Mouse (Mus musculus) liver, embryonic 15.5 days (tissue): ENCODE measurements around the gene Klhdc7a. TPM values are rescaled to one million over a fixed set of nuclear protein-coding genes. Genes with fewer than 3 reads are reported as not detected.
"Not testable (repeated sequence)": the region's sequence is repeated elsewhere in the genome, so short reads cannot be mapped to it uniquely, and the experiment has no call there.

Source experiments
- ATAC-seq: fragments of 200-750 bp; cut with Nextera tagmentation; 2 replicates; pipeline ENCODE4 v1.8.0; 2017; ENCODE audit warnings: moderate number of reproducible peaks, mild to moderate bottlenecking, moderate library complexity; ENCODE audit not compliant: insufficient read depth
- H3K27ac ChIP-seq: fragments of 300-500 bp; sonication (generic); replicated peaks from 2 replicates; pipeline ENCODE4 v1.5.1; 2015; ENCODE audit warnings: mild to moderate bottlenecking, inconsistent platforms
- H3K27me3 ChIP-seq: fragments of 300-500 bp; sonication (generic); 2 replicates; pipeline ENCODE4 v1.6.1; 2015; ENCODE audit warnings: mild to moderate bottlenecking, inconsistent platforms
- H3K36me3 ChIP-seq: fragments of 300-500 bp; sonication (generic); replicated peaks from 2 replicates; pipeline ENCODE4 v1.6.1; 2015; ENCODE audit warnings: moderate library complexity, mild to moderate bottlenecking, inconsistent platforms
- H3K4me1 ChIP-seq: fragments of 300-500 bp; sonication (generic); replicated peaks from 2 replicates; pipeline ENCODE4 v1.6.1; 2015; ENCODE audit warnings: inconsistent platforms
- H3K4me2 ChIP-seq: fragments of 300-500 bp; sonication (generic); 2 replicates; pipeline ENCODE4 v1.6.1; 2015; ENCODE audit warnings: moderate library complexity, mild to moderate bottlenecking, inconsistent platforms
- H3K4me3 ChIP-seq: fragments of 300-500 bp; sonication (generic); replicated peaks from 2 replicates; pipeline ENCODE4 v1.5.1; 2015; ENCODE audit warnings: mild to moderate bottlenecking, inconsistent platforms
- H3K9ac ChIP-seq: fragments of 300-500 bp; sonication (generic); 2 replicates; pipeline ENCODE4 v1.6.1; 2015; ENCODE audit warnings: moderate library complexity, mild to moderate bottlenecking, inconsistent platforms
- H3K9me3 ChIP-seq: fragments of 300-500 bp; sonication (generic); replicated peaks from 2 replicates; pipeline ENCODE4 v1.6.1; 2016; ENCODE audit warnings: inconsistent platforms
- WGBS: fragments of 180-500 bp; shearing (Covaris S2); methylation state at CpG from one replicate; pipeline ENCODE4 v1.1.7; 2015; ENCODE audit warnings: mixed read lengths; ENCODE audit not compliant: insufficient replicate concordance; 5-methylcytosine and 5-hydroxymethylcytosine counted together
- polyA plus RNA-seq: library from polyadenylated mRNA; unstranded; fragments of >200 nt; fragmentation: Nextera tagmentation; extraction: Ambion mirVana; gene quantifications from 2 replicates; pipeline ENCODE4 v1.2.1, GENCODE M21; 2015

Klhdc7a gene
- polyA plus RNA-seq, 1 experiment from 2014 or later = 0.52 TPM

- no peaks in the 10 kb centered on the region for H3K27me3 ChIP-seq
- ATAC-seq = no peak
- H3K4me1 ChIP-seq = no peaks in the 10 kb centered on the region
- no peak overlapping the region for H3K4me3 ChIP-seq
- H3K9ac ChIP-seq = no peak overlapping the region
- no peak overlapping the region for H3K27ac ChIP-seq
- no peaks in the 10 kb centered on the region for H3K36me3 ChIP-seq
- H3K4me2 ChIP-seq = no peak overlapping the region
- H3K9me3 ChIP-seq = no peaks in the 10 kb centered on the region
- WGBS = 30% methylated on average over 5 of the region's 5 CpGs
Measured at GRCm38 (mm10) chr4:139978716-139979115, 10.9 kb upstream of the Klhdc7a start.

GRCm38 (mm10) chr4:139977308-139977781 is 9.5 kb upstream of the Klhdc7a start:
- H3K27me3 ChIP-seq = no peaks in the 10 kb centered on the region
- no peak overlapping the region for H3K4me2 ChIP-seq
- H3K9me3 ChIP-seq = no peaks in the 10 kb centered on the region
- H3K4me1 ChIP-seq = no peaks in the 10 kb centered on the region
- no peak overlapping the region for H3K9ac ChIP-seq
- 20% methylated on average over 5 of the region's 5 CpGs for WGBS
- ATAC-seq = no peak
- H3K36me3 ChIP-seq = no peaks in the 10 kb centered on the region
- no peak overlapping the region for H3K4me3 ChIP-seq
- no peak overlapping the region for H3K27ac ChIP-seq

GRCm38 (mm10) chr4:139974506-139974905 is 6.7 kb upstream of the Klhdc7a start:
- H3K4me1 ChIP-seq = no peaks in the 10 kb centered on the region

GRCm38 (mm10) chr4:139967475-139967891 is 343 bp downstream of the Klhdc7a start:
- Histone ChIP-seq H3K36me3 (no peaks in the 10 kb centered on the region), H3K9ac (no peak overlapping the region), H3K4me1 (no peaks in the 10 kb centered on the region), H3K27me3 (no peaks in the 10 kb centered on the region), H3K27ac (peak overlapping the region; percentile 76), H3K4me3 (peak overlapping the region; percentile 24), H3K9me3 (no peaks in the 10 kb centered on the region), H3K4me2 (peak overlapping the region; percentile 46)
- peak; percentile 79 for ATAC-seq
- 28% methylated on average over 10 of the region's 10 CpGs for WGBS

More at GRCm38 (mm10) chr4:139974506-139974905, 6.7 kb upstream of the Klhdc7a start:
- 35% methylated on average over 7 of the region's 7 CpGs for WGBS
- Histone ChIP-seq H3K27me3 (no peaks in the 10 kb centered on the region), H3K4me2 (no peak overlapping the region), H3K9ac (no peak overlapping the region), H3K27ac (no peak overlapping the region), H3K9me3 (no peaks in the 10 kb centered on the region), H3K4me3 (no peak overlapping the region), H3K36me3 (no peaks in the 10 kb centered on the region)
- no peak for ATAC-seq

GRCm38 (mm10) chr4:139966981-139967380 is 845 bp downstream of the Klhdc7a start:
- no peak for ATAC-seq
- WGBS = 36% methylated on average over 3 of the region's 3 CpGs
- Histone ChIP-seq H3K4me1 (no peaks in the 10 kb centered on the region), H3K27ac (peak overlapping the region; percentile 24; the same call in 1 of the 2 replicates), H3K4me3 (peak overlapping the region; percentile 24), H3K27me3 (no peaks in the 10 kb centered on the region), H3K4me2 (peak overlapping the region; percentile 46), H3K36me3 (no peaks in the 10 kb centered on the region), H3K9me3 (no peaks in the 10 kb centered on the region), H3K9ac (no peak overlapping the region)

- no peaks in the 10 kb centered on the region for H3K9me3 ChIP-seq
- WGBS = 72% methylated on average over 28 of the region's 28 CpGs
- H3K27me3 ChIP-seq = no peaks in the 10 kb centered on the region
- no peak overlapping the region for H3K9ac ChIP-seq
- no peak overlapping the region for H3K4me3 ChIP-seq
- no peaks in the 10 kb centered on the region for H3K4me1 ChIP-seq
- H3K4me2 ChIP-seq = no peak overlapping the region
- no peak for ATAC-seq
- no peaks in the 10 kb centered on the region for H3K36me3 ChIP-seq
- H3K27ac ChIP-seq = no peak overlapping the region
Measured at GRCm38 (mm10) chr4:139965596-139966185, 2.1 kb downstream of the Klhdc7a start.

- Histone ChIP-seq H3K4me2 (no peak overlapping the region), H3K4me1 (no peaks in the 10 kb centered on the region), H3K27me3 (no peaks in the 10 kb centered on the region), H3K9me3 (no peaks in the 10 kb centered on the region), H3K4me3 (no peak overlapping the region), H3K27ac (no peak overlapping the region), H3K36me3 (no peaks in the 10 kb centered on the region), H3K9ac (no peak overlapping the region)
- no peak for ATAC-seq
- 44% methylated on average over 5 of the region's 5 CpGs for WGBS
Measured at GRCm38 (mm10) chr4:139964406-139964805, 3.4 kb downstream of the Klhdc7a start.

GRCm38 (mm10) chr4:139963911-139964310 is 3.9 kb downstream of the Klhdc7a start:
- Histone ChIP-seq H3K4me1 (no peaks in the 10 kb centered on the region), H3K36me3 (no peaks in the 10 kb centered on the region), H3K4me2 (no peak overlapping the region), H3K9me3 (no peaks in the 10 kb centered on the region), H3K4me3 (no peak overlapping the region), H3K27ac (no peak overlapping the region), H3K9ac (no peak overlapping the region), H3K27me3 (no peaks in the 10 kb centered on the region)
- WGBS = 67% methylated on average over 5 of the region's 5 CpGs
- no peak for ATAC-seq

GRCm38 (mm10) chr4:139963059-139963458 is 4.8 kb downstream of the Klhdc7a start:
- ATAC-seq = no peak
- WGBS = 50% methylated on average over 8 of the region's 8 CpGs
- no peaks in the 10 kb centered on the region for H3K4me1 ChIP-seq
- H3K4me3 ChIP-seq = no peak overlapping the region
- no peak overlapping the region for H3K27ac ChIP-seq
- no peaks in the 10 kb centered on the region for H3K27me3 ChIP-seq
- no peak overlapping the region for H3K9ac ChIP-seq
- H3K4me2 ChIP-seq = no peak overlapping the region
- no peaks in the 10 kb centered on the region for H3K36me3 ChIP-seq
- no peaks in the 10 kb centered on the region for H3K9me3 ChIP-seq

- no peak for ATAC-seq
- H3K9me3 ChIP-seq = no peaks in the 10 kb centered on the region
- no peak overlapping the region for H3K4me3 ChIP-seq
Measured at GRCm38 (mm10) chr4:139961816-139962215, 6.0 kb downstream of the Klhdc7a start.

GRCm38 (mm10) chr4:139961329-139961728 is 6.5 kb downstream of the Klhdc7a start:
- not testable (repeated sequence) for H3K9ac ChIP-seq, H3K36me3 ChIP-seq, H3K4me2 ChIP-seq, H3K4me1 ChIP-seq, H3K27me3 ChIP-seq, ATAC-seq, H3K4me3 ChIP-seq, H3K27ac ChIP-seq, H3K9me3 ChIP-seq
- WGBS = 74% methylated on average over 11 of the region's 11 CpGs

More at GRCm38 (mm10) chr4:139961816-139962215, 6.0 kb downstream of the Klhdc7a start:
- no peaks in the 10 kb centered on the region for H3K27me3 ChIP-seq
- no peak overlapping the region for H3K4me2 ChIP-seq
- no peak overlapping the region for H3K9ac ChIP-seq
- H3K4me1 ChIP-seq = no peaks in the 10 kb centered on the region
- no peak overlapping the region for H3K27ac ChIP-seq
- 66% methylated on average over 8 of the region's 8 CpGs for WGBS
- H3K36me3 ChIP-seq = no peaks in the 10 kb centered on the region
